Mouse (Mus musculus): Measurements from ENCODE around the gene Dbil5. TPM values are rescaled to one million over a fixed set of nuclear protein-coding genes. Genes with fewer than 3 reads are reported as not detected.

Gene Dbil5
- polyA plus RNA-seq (2015; fragmentation: Nextera tagmentation; extraction: Ambion mirVana): 0.50 and 1.00 TPM in 2 replicates

DNA sequence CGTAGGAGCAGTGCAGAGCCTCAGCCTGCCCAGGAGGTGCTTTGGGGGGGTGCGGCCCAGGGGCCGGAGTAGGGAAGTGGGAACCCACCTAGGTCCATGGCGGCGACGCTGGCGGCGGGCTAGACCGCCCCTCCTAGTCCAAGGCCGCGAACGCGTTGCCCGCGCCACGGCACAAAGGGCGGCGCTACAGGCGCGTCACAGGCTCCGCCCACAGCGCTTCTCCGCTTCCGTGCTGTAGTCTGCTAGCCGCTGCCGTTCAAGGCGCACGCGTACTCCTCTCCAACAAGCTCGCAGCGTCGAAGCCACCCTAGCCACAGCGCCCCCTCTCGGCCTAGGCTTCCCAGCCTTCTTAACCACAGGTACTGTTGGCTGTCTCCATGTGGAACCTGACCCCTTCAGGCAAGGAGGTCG lies at the start of gene Dbil5, which contains the start of gene Gemin4:
TSS of gene Dbil5 (plus strand) at position 219 of the 411 bp plus-strand sequence.
TSS of gene Gemin4 (minus strand) at position 275 of the 411 bp plus-strand sequence.
- peaks cover 45% of the 10 kb centered on the region for H3K36me3 ChIP-seq
- WGBS: under 1% methylated on average over 30 of the region's 35 CpGs
- ATAC-seq: peak; percentile 98

DNA sequence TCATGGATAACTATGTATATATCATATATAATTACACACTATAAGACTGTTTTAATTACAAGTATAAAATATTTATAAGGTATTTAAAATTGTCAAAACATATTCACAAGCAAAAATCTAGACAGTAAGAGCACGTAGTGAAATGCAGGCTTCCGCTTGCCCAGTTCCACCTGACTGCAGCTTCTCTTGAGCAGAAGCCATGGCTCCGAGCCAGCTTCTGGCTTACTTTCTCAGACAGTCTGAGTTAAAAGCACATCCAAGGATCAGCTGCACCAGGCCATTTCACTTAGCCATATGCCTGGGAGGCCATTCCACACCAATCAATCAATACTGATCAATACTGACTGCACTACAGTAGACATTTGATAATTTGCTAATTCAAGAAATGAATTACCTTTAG lies 48.4 kb upstream of the Dbil5 start:
- ATAC-seq: no peak
- H3K4me3 ChIP-seq (replicated peaks): no peak overlapping the region
- H3K4me2 ChIP-seq (replicated peaks): no peak overlapping the region

More for the DNA sequence above, at the start of gene Dbil5, which contains the start of gene Gemin4:
- Histone ChIP-seq H3K9me3 (no peaks in the 10 kb centered on the region), H3K27ac (peak within 1 kb of the TSS; percentile 90), H3K27me3 (no peaks in the 10 kb centered on the region), H3K4me1 (replicated peaks) (peaks cover 16% of the 10 kb centered on the region), H3K4me2 (replicated peaks) (peak within 1 kb of the TSS; percentile 81), H3K4me3 (replicated peaks) (peak within 1 kb of the TSS; percentile 83), H3K9ac (replicated peaks) (peak within 1 kb of the TSS; percentile 93)

DNA sequence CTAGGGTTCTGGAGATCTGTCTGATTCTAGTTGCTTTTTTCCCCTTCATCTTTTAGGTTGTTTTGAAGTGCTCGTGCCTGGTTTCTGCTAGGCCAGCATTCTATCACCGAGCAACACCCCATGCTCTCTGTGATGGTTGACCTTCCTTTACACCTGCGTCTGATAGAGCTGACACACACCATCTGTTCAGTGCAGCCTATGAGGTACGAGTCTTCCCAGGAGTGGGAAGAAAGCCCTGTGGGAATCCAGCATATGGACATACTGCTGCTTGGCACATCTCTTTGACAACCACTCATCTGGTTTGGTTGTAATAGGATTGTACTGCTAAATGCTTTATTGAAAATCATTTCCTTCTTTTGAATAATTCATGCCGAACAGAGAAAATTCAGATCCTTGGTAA lies 47.2 kb upstream of the Dbil5 start:
- H3K4me1 ChIP-seq (replicated peaks): peaks cover 4% of the 10 kb centered on the region; the same call in 1 of the 2 replicates
- peaks cover 21% of the 10 kb centered on the region for H3K36me3 ChIP-seq
- no peak overlapping the region for H3K4me2 ChIP-seq (replicated peaks)
- ATAC-seq: 0 out of 2 replicates have a peak, but pooled peaks have one; percentile 53
- no peaks in the 10 kb centered on the region for H3K27me3 ChIP-seq
- H3K4me3 ChIP-seq (replicated peaks): no peak overlapping the region
- no peaks in the 10 kb centered on the region for H3K9me3 ChIP-seq
- H3K9ac ChIP-seq (replicated peaks): no peak overlapping the region
- WGBS: 62% methylated on average over 5 of the region's 5 CpGs
- no peak overlapping the region for H3K27ac ChIP-seq

More for the DNA sequence above, 48.4 kb upstream of the Dbil5 start:
- no peak overlapping the region for H3K27ac ChIP-seq
- 82% methylated on average over 3 of the region's 3 CpGs for WGBS
- peaks cover 27% of the 10 kb centered on the region for H3K36me3 ChIP-seq
- no peaks in the 10 kb centered on the region for H3K27me3 ChIP-seq
- H3K4me1 ChIP-seq (replicated peaks): peaks cover 4% of the 10 kb centered on the region; the same call in 1 of the 2 replicates
- no peak overlapping the region for H3K9ac ChIP-seq (replicated peaks)
- no peaks in the 10 kb centered on the region for H3K9me3 ChIP-seq

DNA sequence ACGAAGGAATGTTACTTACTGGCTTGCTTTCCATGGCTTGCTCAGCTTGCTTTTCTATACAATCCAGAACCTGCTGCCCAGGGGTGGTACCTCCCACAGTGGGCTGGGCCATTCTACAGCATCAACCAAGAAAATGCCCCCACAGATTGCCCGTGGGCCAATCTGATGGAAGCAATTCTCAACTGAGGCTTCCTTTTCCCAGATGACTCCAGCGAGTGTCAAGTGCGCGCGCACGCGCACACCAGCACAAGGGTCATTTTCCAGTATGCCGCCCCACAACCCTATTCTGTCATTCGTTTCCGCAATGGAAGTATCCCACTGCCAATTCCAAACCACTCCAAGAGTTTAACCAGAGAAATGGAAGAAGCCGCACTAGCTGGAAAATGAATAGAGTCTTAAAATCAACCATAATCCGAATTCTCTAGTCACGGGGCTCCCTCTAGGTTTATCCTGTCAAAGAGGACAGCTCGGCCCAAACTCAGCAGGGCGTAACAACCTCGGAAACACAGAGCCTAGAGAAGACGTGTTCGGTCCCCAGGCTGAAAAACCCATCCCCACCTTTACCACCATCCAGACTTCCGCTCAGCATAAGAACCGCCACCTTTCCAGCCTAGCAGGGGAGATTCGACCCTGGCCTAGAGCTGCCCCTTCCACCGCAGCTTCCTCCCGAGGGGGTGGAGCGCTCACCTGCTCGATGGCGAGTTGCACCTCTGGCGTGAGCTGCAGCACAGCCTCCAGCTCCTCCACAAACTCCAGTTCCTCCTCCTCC lies 38.5 kb upstream of the Dbil5 start:
- 2% methylated on average over 28 of the region's 28 CpGs for WGBS

DNA sequence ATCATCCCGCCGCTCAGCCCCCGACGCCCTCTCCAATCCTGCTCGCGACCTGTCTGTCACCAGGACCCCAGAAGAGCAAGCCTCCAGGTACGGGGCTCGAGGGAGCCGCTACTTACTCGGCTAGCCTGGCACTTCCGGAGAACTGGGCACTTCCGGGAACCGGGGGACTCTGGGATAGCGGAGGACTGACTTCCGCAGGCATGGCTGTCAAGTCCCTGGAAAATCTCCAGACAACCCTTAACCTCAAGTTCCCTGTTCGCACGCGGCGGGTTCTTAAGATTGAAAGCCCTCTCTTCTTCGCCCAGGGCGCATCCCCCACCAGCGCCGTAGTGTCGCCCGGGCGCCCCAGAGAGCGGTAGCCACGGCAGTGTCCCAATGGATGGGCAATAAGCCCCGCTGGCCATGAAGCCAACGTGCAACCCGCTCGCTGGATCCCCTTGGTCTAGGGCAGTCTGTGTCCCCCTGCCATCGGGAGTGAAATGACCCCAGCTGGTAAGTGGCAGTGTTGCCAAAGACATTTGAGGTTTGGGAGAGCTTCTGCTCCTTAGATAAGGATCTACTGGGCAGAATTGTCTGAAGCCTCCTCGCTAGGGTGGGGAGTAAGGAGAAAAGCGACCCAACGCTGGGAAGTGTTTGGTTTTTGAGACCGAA lies 37.8 kb upstream of the Dbil5 start, which contains the start of the genes Vps53 and Fam57a:
TSS of gene Vps53 (minus strand) at position 153 of the 651 bp plus-strand sequence.
TSS of gene Fam57a (plus strand) at position 177 of the 651 bp plus-strand sequence.
- H3K9ac ChIP-seq (replicated peaks): peak within 1 kb of the TSS; percentile 82
- H3K4me2 ChIP-seq (replicated peaks): peak within 1 kb of the TSS; percentile 97
- no peaks in the 10 kb centered on the region for H3K9me3 ChIP-seq
- peaks cover 15% of the 10 kb centered on the region for H3K4me1 ChIP-seq (replicated peaks)
- peak within 1 kb of the TSS; percentile 55 for H3K27ac ChIP-seq
- H3K27me3 ChIP-seq: no peaks in the 10 kb centered on the region
- H3K4me3 ChIP-seq (replicated peaks): peak within 1 kb of the TSS; percentile 94
- peak; percentile 96 for ATAC-seq
- WGBS: under 1% methylated on average over 37 of the region's 37 CpGs
- H3K36me3 ChIP-seq: no peaks in the 10 kb centered on the region

More for the DNA sequence above, 38.5 kb upstream of the Dbil5 start:
- peak overlapping the region; percentile 55 for H3K27ac ChIP-seq
- ATAC-seq: peak; percentile 88
- H3K4me2 ChIP-seq (replicated peaks): peak overlapping the region; percentile 97
- H3K9me3 ChIP-seq: no peaks in the 10 kb centered on the region
- H3K27me3 ChIP-seq: no peaks in the 10 kb centered on the region
- peaks cover 15% of the 10 kb centered on the region for H3K4me1 ChIP-seq (replicated peaks)
- peak overlapping the region; percentile 94 for H3K4me3 ChIP-seq (replicated peaks)
- peaks cover 2% of the 10 kb centered on the region for H3K36me3 ChIP-seq
- H3K9ac ChIP-seq (replicated peaks): peak overlapping the region; percentile 82

DNA sequence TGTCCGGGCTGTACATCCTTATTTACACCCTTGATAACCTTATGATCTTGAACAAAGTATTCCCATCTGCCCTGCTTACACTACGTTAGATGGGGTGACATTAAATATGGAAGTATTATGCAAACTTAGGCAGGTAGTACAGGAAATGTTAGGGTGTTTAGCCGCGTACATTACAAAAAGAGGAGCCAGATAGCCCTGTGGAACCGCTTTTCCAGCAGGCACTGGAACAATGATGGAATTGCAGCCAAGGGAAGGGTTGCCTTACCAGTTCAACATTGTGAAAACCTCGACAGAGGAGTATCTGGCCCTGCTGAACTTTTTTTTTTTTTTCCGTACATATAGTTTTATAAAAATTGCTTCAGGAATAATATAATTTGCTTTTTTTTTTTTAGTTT lies 37.3 kb upstream of the Dbil5 start:
- peak overlapping the region; percentile 97 for H3K4me2 ChIP-seq (replicated peaks)
- H3K9me3 ChIP-seq: no peaks in the 10 kb centered on the region
- peak overlapping the region; percentile 94 for H3K4me3 ChIP-seq (replicated peaks)
- H3K27me3 ChIP-seq: no peaks in the 10 kb centered on the region
- peak overlapping the region; percentile 82 for H3K9ac ChIP-seq (replicated peaks)
- no peaks in the 10 kb centered on the region for H3K36me3 ChIP-seq
- H3K27ac ChIP-seq: no peak overlapping the region
- ATAC-seq: no peak
- peaks cover 15% of the 10 kb centered on the region for H3K4me1 ChIP-seq (replicated peaks)
- WGBS: 23% methylated on average over 7 of the region's 7 CpGs

DNA sequence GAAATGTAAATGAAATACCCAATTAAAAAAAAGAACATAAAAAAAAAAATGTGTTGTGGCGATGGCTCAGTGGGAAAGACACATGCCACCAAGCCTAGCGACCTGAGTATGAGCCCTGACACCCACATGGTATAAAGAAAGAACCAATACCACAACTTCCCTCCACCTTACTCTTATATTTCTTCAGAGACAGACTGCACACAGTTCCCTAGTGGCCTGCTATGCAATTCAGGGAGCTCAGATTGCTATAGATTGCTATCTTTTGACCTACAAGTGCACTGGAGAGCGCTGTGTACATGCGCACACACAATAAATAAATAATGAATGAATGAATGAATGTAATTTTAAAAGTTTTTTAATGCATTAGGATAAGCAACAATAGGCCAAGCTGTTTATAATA lies 33.7 kb upstream of the Dbil5 start:
- no peak for ATAC-seq

DNA sequence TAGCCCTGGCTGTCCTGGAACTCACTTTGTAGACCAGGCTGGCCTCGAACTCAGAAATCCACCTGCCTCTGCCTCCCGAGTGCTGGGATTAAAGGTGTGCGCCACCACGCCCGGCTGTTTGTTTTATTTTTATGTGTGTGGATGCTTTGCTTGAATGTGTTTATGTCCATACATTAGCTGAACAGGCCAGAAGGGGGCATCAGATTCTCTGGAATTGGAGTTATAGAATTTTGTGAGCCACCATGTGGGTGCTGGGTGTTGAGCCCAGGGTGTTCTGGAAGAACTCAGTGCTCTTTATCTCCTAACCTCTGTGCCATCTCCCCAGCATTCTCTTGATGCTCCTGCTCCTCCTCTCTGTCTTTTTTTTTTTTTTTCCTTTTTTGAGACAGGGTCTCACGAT lies 30.5 kb upstream of the Dbil5 start:
- Histone ChIP-seq H3K4me3 (replicated peaks) (no peak overlapping the region), H3K9ac (replicated peaks) (no peak overlapping the region), H3K4me1 (replicated peaks) (no peaks in the 10 kb centered on the region), H3K27me3 (no peaks in the 10 kb centered on the region), H3K36me3 (no peaks in the 10 kb centered on the region), H3K27ac (no peak overlapping the region), H3K4me2 (replicated peaks) (no peak overlapping the region), H3K9me3 (no peaks in the 10 kb centered on the region)
- 84% methylated on average over 6 of the region's 6 CpGs for WGBS
- ATAC-seq: no peak

More for the DNA sequence above, 33.7 kb upstream of the Dbil5 start:
- H3K36me3 ChIP-seq: no peaks in the 10 kb centered on the region
- H3K9ac ChIP-seq (replicated peaks): no peak overlapping the region
- 81% methylated on average over 4 of the region's 4 CpGs for WGBS
- no peaks in the 10 kb centered on the region for H3K27me3 ChIP-seq
- H3K4me1 ChIP-seq (replicated peaks): peaks cover 6% of the 10 kb centered on the region
- no peak overlapping the region for H3K4me2 ChIP-seq (replicated peaks)
- H3K9me3 ChIP-seq: no peaks in the 10 kb centered on the region
- no peak overlapping the region for H3K4me3 ChIP-seq (replicated peaks)
- no peak overlapping the region for H3K27ac ChIP-seq

DNA sequence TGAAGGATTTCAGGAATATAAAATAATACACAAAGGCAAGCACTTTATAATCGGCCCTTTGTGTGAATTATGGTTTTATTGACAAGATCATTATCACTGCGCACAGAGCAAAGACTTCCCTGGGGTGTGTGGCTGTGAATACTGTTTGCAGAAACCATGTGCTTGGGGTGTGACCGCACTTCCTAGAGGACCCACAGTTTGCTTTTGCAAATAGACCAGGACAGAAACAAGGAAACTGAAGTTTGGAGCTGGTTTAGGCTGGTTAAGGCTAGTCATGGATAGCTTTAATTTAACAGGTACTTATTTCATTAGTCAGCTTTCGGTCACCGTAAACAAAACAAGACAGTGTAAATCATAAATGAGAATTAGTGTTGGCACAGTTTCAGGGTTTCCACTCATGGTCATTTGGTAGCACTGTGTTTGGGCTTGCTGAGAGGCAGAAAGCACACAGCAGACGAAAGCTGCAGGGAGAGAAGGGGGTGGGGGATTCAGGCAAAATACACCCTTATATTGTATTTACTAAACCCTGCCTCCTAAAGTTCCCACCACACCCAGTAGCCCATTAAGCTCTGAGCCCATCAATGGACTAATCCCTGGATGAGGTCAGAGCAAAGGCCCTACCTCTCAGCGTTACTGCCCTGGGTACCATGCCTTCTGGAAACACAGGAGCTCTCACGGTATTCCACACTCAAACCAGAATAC lies 21.0 kb upstream of the Dbil5 start:
- Histone ChIP-seq H3K4me1 (replicated peaks) (no peaks in the 10 kb centered on the region; the same call in none of the 2 replicates), H3K9me3 (no peaks in the 10 kb centered on the region), H3K27ac (no peak overlapping the region), H3K36me3 (no peaks in the 10 kb centered on the region), H3K27me3 (0 out of 2 replicates have a peak, but pooled peaks cover 7% of the 10 kb centered on the region), H3K4me3 (replicated peaks) (no peak overlapping the region), H3K4me2 (replicated peaks) (no peak overlapping the region), H3K9ac (replicated peaks) (no peak overlapping the region)
- ATAC-seq: no peak
- 62% methylated on average over 8 of the region's 8 CpGs for WGBS

DNA sequence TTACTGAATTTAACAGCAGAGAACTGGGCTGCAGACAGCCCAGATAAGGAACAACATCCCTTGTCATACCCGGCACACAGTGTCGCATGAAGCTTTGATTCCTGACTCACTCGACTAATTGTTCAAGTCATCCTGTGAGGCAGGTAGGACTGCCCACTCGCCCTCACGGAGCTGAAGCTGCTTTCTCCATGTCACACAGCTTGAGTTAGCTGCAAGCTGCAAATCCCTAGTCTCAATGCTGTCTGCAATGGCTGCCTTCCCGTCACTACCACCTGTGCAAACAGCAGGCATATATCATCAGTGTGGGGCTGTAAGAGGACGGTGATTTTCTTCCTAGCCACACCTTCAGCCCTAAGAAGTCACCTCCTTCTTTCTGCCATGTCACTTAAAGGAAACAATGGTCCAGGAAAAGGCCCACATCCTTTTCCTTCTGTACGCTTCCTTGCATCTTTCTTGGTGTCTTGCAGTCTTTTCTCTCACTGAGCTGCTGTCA lies 20.4 kb upstream of the Dbil5 start:
- no peak overlapping the region for H3K27ac ChIP-seq
- 0 out of 2 replicates have a peak overlapping the region, but pooled peaks have one; percentile 14 for H3K9ac ChIP-seq (replicated peaks)
- no peak overlapping the region for H3K4me2 ChIP-seq (replicated peaks)
- WGBS: 51% methylated on average over 8 of the region's 8 CpGs
- 0 out of 2 replicates have a peak, but pooled peaks cover 7% of the 10 kb centered on the region for H3K27me3 ChIP-seq
- H3K4me1 ChIP-seq (replicated peaks): no peaks in the 10 kb centered on the region; the same call in none of the 2 replicates
- H3K36me3 ChIP-seq: no peaks in the 10 kb centered on the region
- H3K4me3 ChIP-seq (replicated peaks): no peak overlapping the region
- ATAC-seq: no peak
- no peaks in the 10 kb centered on the region for H3K9me3 ChIP-seq

All from midbrain, embryonic 13.5 days (tissue).